Mouse (Mus musculus) adrenal gland, postnatal 4 days (tissue): ENCODE results near the gene Dnmt1. TPM values are rescaled to one million over a fixed set of nuclear protein-coding genes. Genes with fewer than 3 reads are reported as not detected.
A peak's percentile ranks its signal among the peaks of the same experiment; 100 is the strongest.
"Not testable (repeated sequence)": the region's sequence is repeated elsewhere in the genome, so short reads cannot be mapped to it uniquely, and the experiment has no call there.

ENCODE experiments used
- DNase-seq, 2 experiments: peaks; one replicate each; pipeline ENCODE4 v3.0.0; 2021 to 2022; ENCODE audit warnings: low spot score in 2 of 2, mixed read lengths in 2 of 2
- long read RNA-seq, 2 experiments: library from polyadenylated mRNA; stranded (forward); transcript quantifications; one replicate each; pipeline ENCODE4 v2.0.0; 2021
- total RNA-seq, 2 experiments: library from RNA; stranded (reverse); gene quantifications; 2 replicates each; pipeline ENCODE4 v1.2.3; 2021

The Dnmt1 gene
- total RNA-seq = 10 to 100 TPM; 71.8 to 89.6 TPM
- long read RNA-seq, experiment 1, full-length matches to known transcripts = 5 of 18 reads
- long read RNA-seq, experiment 1, partial matches to known transcripts = 9 of 18 reads
- long read RNA-seq, experiment 1, other reads (novel, unspliced or antisense) = 4 of 18 reads
- long read RNA-seq, experiment 2, full-length matches to known transcripts = 11 of 83 reads
- long read RNA-seq, experiment 2, partial matches to known transcripts = 45 of 83 reads
- long read RNA-seq, experiment 2, other reads (novel, unspliced or antisense) = 27 of 83 reads

GRCm38 (mm10) chr9:20959430-20959938, at the start of gene Dnmt1:
Gene Dnmt1, minus strand, starts transcription at chr9:20959888.
- no peak for DNase-seq

GRCm38 (mm10) chr9:21008007-21008406, 48.3 kb upstream of the Dnmt1 start:
- DNase-seq = no peak

- DNase-seq = no peak
Measured at GRCm38 (mm10) chr9:21007313-21007952, 47.7 kb upstream of the Dnmt1 start.

- peak; percentile 71 to 77 for DNase-seq
Measured at GRCm38 (mm10) chr9:21002627-21003551, 43.2 kb upstream of the Dnmt1 start, which contains the start of gene Mrpl4. Gene Mrpl4, plus strand, starts transcription at chr9:21002738.

GRCm38 (mm10) chr9:21002270-21002626, 42.6 kb upstream of the Dnmt1 start:
- DNase-seq = no peak

- no peak for DNase-seq
Measured at GRCm38 (mm10) chr9:21001651-21002200, 42.0 kb upstream of the Dnmt1 start.

GRCm38 (mm10) chr9:21000811-21001210, 41.1 kb upstream of the Dnmt1 start:
- DNase-seq = no peak

- DNase-seq = not testable (repeated sequence)
Measured at GRCm38 (mm10) chr9:20998337-20998736, 38.6 kb upstream of the Dnmt1 start.

GRCm38 (mm10) chr9:20997065-20997464, 37.4 kb upstream of the Dnmt1 start:
- DNase-seq = no peak

GRCm38 (mm10) chr9:20995069-20995468, 35.4 kb upstream of the Dnmt1 start:
- no peak for DNase-seq

GRCm38 (mm10) chr9:20993165-20993898, 33.6 kb upstream of the Dnmt1 start:
- DNase-seq = no peak

- no peak for DNase-seq
Measured at GRCm38 (mm10) chr9:20991587-20991986, 31.9 kb upstream of the Dnmt1 start.

GRCm38 (mm10) chr9:20990861-20991260, 31.2 kb upstream of the Dnmt1 start:
- DNase-seq = no peak

GRCm38 (mm10) chr9:20987953-20988352, 28.3 kb upstream of the Dnmt1 start:
- no peak for DNase-seq

- no peak for DNase-seq
Measured at GRCm38 (mm10) chr9:20986952-20987686, 27.4 kb upstream of the Dnmt1 start.

GRCm38 (mm10) chr9:20983169-20983568, 23.5 kb upstream of the Dnmt1 start:
- no peak for DNase-seq

GRCm38 (mm10) chr9:20982171-20982570, 22.5 kb upstream of the Dnmt1 start:
- DNase-seq = no peak

- no peak for DNase-seq
Measured at GRCm38 (mm10) chr9:20979769-20980168, 20.1 kb upstream of the Dnmt1 start.

GRCm38 (mm10) chr9:20979181-20979580, 19.5 kb upstream of the Dnmt1 start:
- DNase-seq = no peak
